Mouse (Mus musculus) inflammation-experienced regulatory T-cells (primary cell): ENCODE data around the gene Cenpp. TPM values are rescaled to one million over a fixed set of nuclear protein-coding genes. Genes with fewer than 3 reads are reported as not detected.

ENCODE experiments used
- polyA plus RNA-seq, 2 experiments: library from polyadenylated mRNA; unstranded; fragments of 100-300 nt; shearing (Covaris generic); gene quantifications; one replicate each; pipeline ENCODE4 v1.2.1; 2017

Gene Cenpp
- 1 to 10 TPM; 1.1 to 1.3 TPM for polyA plus RNA-seq

GRCm38 (mm10) chr13:49652481-49653179 lies at the start of gene Cenpp, which contains the start of gene Nol8:
TSS of gene Cenpp (minus strand) at chr13:49652785.
TSS of gene Nol8 (plus strand) at chr13:49653078.

GRCm38 (mm10) chr13:49681351-49682232 lies 29.0 kb upstream of the Cenpp start, which contains the start of gene Iars:
TSS of gene Iars (plus strand) at chr13:49682100.

GRCm38 (mm10) chr13:49607714-49608113 lies 44.9 kb downstream of the Cenpp start, which contains the start of gene Ogn:
TSS of gene Ogn (plus strand) at chr13:49608046.

GRCm38 (mm10) chr13:49581541-49582530 lies 70.7 kb downstream of the Cenpp start, which contains the start of gene Omd:
TSS of gene Omd (plus strand) at chr13:49582462.

GRCm38 (mm10) chr13:49544279-49544678 lies 108.3 kb downstream of the Cenpp start, which contains the start of gene Aspn:
TSS of gene Aspn (plus strand) at chr13:49544443.

GRCm38 (mm10) chr13:49504510-49504909 lies 148.1 kb downstream of the Cenpp start, which contains the start of gene Ecm2:
TSS of gene Ecm2 (plus strand) at chr13:49504810.

GRCm38 (mm10) chr13:49492376-49493368 lies 159.9 kb downstream of the Cenpp start, which contains the start of gene Tes3-ps:
TSS of gene Tes3-ps (plus strand) at chr13:49493318.

GRCm38 (mm10) chr13:49420754-49421605 lies 231.6 kb downstream of the Cenpp start, which contains the start of gene Ippk:
TSS of gene Ippk (plus strand) at chr13:49421249.

Other genes starting within 250 kb of the Cenpp start
- gene Ippk, start 231.5 kb downstream of the Cenpp start, polyA plus RNA-seq = 10 to 100 TPM in 1 of 2 experiments, 1 to 10 TPM in 1; 8.9 to 11.4 TPM
- gene Tes3-ps, start 159.5 kb downstream of the Cenpp start, polyA plus RNA-seq = 1 to 10 TPM; 3.2 to 6.7 TPM
- gene Ecm2, start 148.0 kb downstream of the Cenpp start, polyA plus RNA-seq = under 1 TPM in 1 of 2 experiments, not detected in 1; 0.13 TPM
- not detected for gene Aspn, start 108.3 kb downstream of the Cenpp start, polyA plus RNA-seq
- 1 to 10 TPM in 1 of 2 experiments, under 1 TPM in 1; 0.12 to 2.2 TPM for gene Omd, start 70.3 kb downstream of the Cenpp start, polyA plus RNA-seq
- gene Ogn, start 44.7 kb downstream of the Cenpp start, polyA plus RNA-seq = under 1 TPM in 1 of 2 experiments, not detected in 1; 0.14 TPM
- gene Nol8, start 293 bp upstream of the Cenpp start, polyA plus RNA-seq = 10 to 100 TPM; 36.0 to 43.5 TPM
- gene Iars, start 29.3 kb upstream of the Cenpp start, polyA plus RNA-seq = 10 to 100 TPM; 39.6 to 64.8 TPM
- not detected for gene Gm30302, start 146.2 kb upstream of the Cenpp start, polyA plus RNA-seq